ENCODE assay signal across 9 mouse cellular contexts in genomic region chr9:107550491-107551116, GRCm38 (mm10). TPM values are rescaled to one million over a fixed set of nuclear protein-coding genes. Genes with fewer than 3 reads are reported as not detected.
DNase-seq lines count a peak whose midpoint lies in the region; ATAC-seq and TF ChIP-seq lines count a peak whose summit lies in the region.
"Had no signal": no experiment of that assay in that cellular context is flagged by ENCODE, and none has a peak within 500 bp of the region (broad histone marks: within the 10 kb centered on the region; RNA-seq: fewer than 3 reads in every experiment).

No protein-coding gene starts in this region.

- peak overlapping the region; percentile 91 for H3K4me2 ChIP-seq in heart, embryonic 16.5 days (ENCODE audit: low read depth, low read length)
- H3K4me2 ChIP-seq in hindbrain, embryonic 11.5 days (replicated peaks; ENCODE audit: low read depth, low read length): peak overlapping the region; percentile 67; the same call in 1 of the 2 replicates
- H3K4me2 ChIP-seq in limb, embryonic 13.5 days (replicated peaks): peak overlapping the region; percentile 86
- peak overlapping the region; percentile 97 for H3K4me2 ChIP-seq in neural tube, embryonic 13.5 days

- intact Hi-C loops in heart, adult 2 months (cut with DNase I): no loop called here

- 46% methylated on average over 23 of the region's 23 CpGs for WGBS in heart, embryonic 16.5 days
- WGBS in heart, adult 2 months: 67% methylated on average over 23 of the region's 23 CpGs
- 23% methylated on average over 23 of the region's 23 CpGs for WGBS in hindbrain, embryonic 11.5 days
- WGBS in limb, embryonic 13.5 days: 33% methylated on average over 23 of the region's 23 CpGs
- WGBS in neural tube, embryonic 13.5 days: 26% methylated on average over 23 of the region's 23 CpGs

- no peak for TF ChIP-seq EP300 in heart, adult 2 months (IDR thresholded peaks at IDR 0.05; ENCODE audit: insufficient read depth, low read depth, low read length)

- peaks cover 8% of the 10 kb centered on the region for H3K27me3 ChIP-seq in heart, embryonic 16.5 days (ENCODE audit: control insufficient read depth, insufficient read depth, low read length)
- H3K27me3 ChIP-seq in heart, adult 2 months (ENCODE audit: control insufficient read depth, insufficient read depth, low read length): no peaks in the 10 kb centered on the region
- H3K27me3 ChIP-seq in hindbrain, embryonic 11.5 days (ENCODE audit: control insufficient read depth, insufficient read depth, low read length): peaks cover 35% of the 10 kb centered on the region
- 0 out of 2 replicates have a peak, but pooled peaks cover 3% of the 10 kb centered on the region for H3K27me3 ChIP-seq in limb, embryonic 13.5 days
- H3K27me3 ChIP-seq in neural tube, embryonic 13.5 days: peaks cover 56% of the 10 kb centered on the region
- H3K27me3 ChIP-seq: Patski had no signal

- H3K9ac ChIP-seq in heart, embryonic 16.5 days (ENCODE audit: low read length): peak overlapping the region; percentile 71
- no peak overlapping the region; the same call in 1 of the 2 replicates for H3K9ac ChIP-seq in heart, adult 2 months (ENCODE audit: low read depth, low read length)
- H3K9ac ChIP-seq in hindbrain, embryonic 11.5 days (ENCODE audit: low read depth, low read length): 0 out of 2 replicates have a peak overlapping the region, but pooled peaks have one; percentile 55
- peak overlapping the region; percentile 86 for H3K9ac ChIP-seq in limb, embryonic 13.5 days
- H3K9ac ChIP-seq in neural tube, embryonic 13.5 days: no peak overlapping the region

- H3K79me2 ChIP-seq in heart, adult 2 months (replicated peaks; ENCODE audit: control insufficient read depth, insufficient read depth, low read length): no peaks in the 10 kb centered on the region

- DNase-seq in heart, adult 2 months: no peak
- no peak for DNase-seq in hindbrain, embryonic 11.5 days (ENCODE audit: low spot score)
- DNase-seq in MN1 (ENCODE audit: low spot score): no peak
- DNase-seq in natural killer cell, adult 2 months (ENCODE audit: low spot score in 2 of 2): no peak

- no peak for TF ChIP-seq POLR2A in heart, adult 2 months (IDR thresholded peaks at IDR 0.05; ENCODE audit: insufficient read depth, low read depth, low read length)

- 0 out of 2 replicates have a peak overlapping the region, but pooled peaks have one; percentile 1 for H3K27ac ChIP-seq in heart, embryonic 16.5 days (ENCODE audit: low read length)
- H3K27ac ChIP-seq in heart, adult 2 months: no peak overlapping the region; the same call in 1 of the 2 replicates
- H3K27ac ChIP-seq in hindbrain, embryonic 11.5 days (ENCODE audit: low read depth, low read length): no peak overlapping the region
- H3K27ac ChIP-seq in limb, embryonic 13.5 days: peak overlapping the region; percentile 84; the same call in 1 of the 2 replicates
- no peak overlapping the region for H3K27ac ChIP-seq in neural tube, embryonic 13.5 days (replicated peaks)

- H3K36me3 ChIP-seq in heart, embryonic 16.5 days (ENCODE audit: control insufficient read depth, insufficient read depth): no peaks in the 10 kb centered on the region
- H3K36me3 ChIP-seq in heart, adult 2 months (ENCODE audit: control insufficient read depth, insufficient read depth, low read length): no peaks in the 10 kb centered on the region
- no peaks in the 10 kb centered on the region for H3K36me3 ChIP-seq in hindbrain, embryonic 11.5 days (ENCODE audit: control insufficient read depth, insufficient read depth, low read length)
- no peaks in the 10 kb centered on the region for H3K36me3 ChIP-seq in limb, embryonic 13.5 days
- H3K36me3 ChIP-seq in neural tube, embryonic 13.5 days: no peaks in the 10 kb centered on the region

- TF ChIP-seq CTCF in heart, adult 2 months (IDR thresholded peaks at IDR 0.05): no peak

- H3K9me3 ChIP-seq in heart, embryonic 16.5 days (replicated peaks; ENCODE audit: control insufficient read depth, low read length): no peaks in the 10 kb centered on the region
- no peaks in the 10 kb centered on the region for H3K9me3 ChIP-seq in hindbrain, embryonic 11.5 days (ENCODE audit: control insufficient read depth, low read length)
- H3K9me3 ChIP-seq in limb, embryonic 13.5 days: no peaks in the 10 kb centered on the region
- H3K9me3 ChIP-seq in neural tube, embryonic 13.5 days: no peaks in the 10 kb centered on the region

- H3K4me3 ChIP-seq in heart, embryonic 16.5 days (ENCODE audit: low read length): peak overlapping the region; percentile 51
- no peak overlapping the region; the same call in 1 of the 2 replicates for H3K4me3 ChIP-seq in heart, adult 2 months
- H3K4me3 ChIP-seq in hindbrain, embryonic 11.5 days (ENCODE audit: low read depth, low read length): no peak overlapping the region
- peak overlapping the region; percentile 79 for H3K4me3 ChIP-seq in limb, embryonic 13.5 days
- peak overlapping the region; percentile 36 for H3K4me3 ChIP-seq in neural tube, embryonic 13.5 days

- no peak for ATAC-seq in heart, embryonic 16.5 days (replicated peaks; ENCODE audit: extremely low read depth, insufficient read depth, low FRiP score)
- no peak for ATAC-seq in hindbrain, embryonic 11.5 days (ENCODE audit: low FRiP score)
- ATAC-seq in limb, embryonic 13.5 days (ENCODE audit: low FRiP score, low read depth): no peak
- ATAC-seq in neural tube, embryonic 13.5 days (ENCODE audit: low read depth): no peak
- no peak for ATAC-seq in frontal cortex, adult (ENCODE audit: low TSS enrichment)
- ATAC-seq: Patski had no signal

- H3K4me1 ChIP-seq in heart, embryonic 16.5 days (ENCODE audit: control insufficient read depth, insufficient read depth, low read length): peaks cover 32% of the 10 kb centered on the region
- peaks cover 15% of the 10 kb centered on the region for H3K4me1 ChIP-seq in heart, adult 2 months (ENCODE audit: control insufficient read depth, insufficient read depth, low read length)
- peaks cover 20% of the 10 kb centered on the region; the same call in 1 of the 2 replicates for H3K4me1 ChIP-seq in hindbrain, embryonic 11.5 days (replicated peaks; ENCODE audit: control insufficient read depth, insufficient read depth, low read length)
- peaks cover 61% of the 10 kb centered on the region for H3K4me1 ChIP-seq in limb, embryonic 13.5 days
- H3K4me1 ChIP-seq in neural tube, embryonic 13.5 days (replicated peaks): peaks cover 61% of the 10 kb centered on the region

RNA-seq across cellular contexts. Expression of gene Rassf1, which starts 0.8 kb away (rescaled TPM):
- polyA plus RNA-seq in heart, embryonic 16.5 days (2015; fragmentation: Nextera tagmentation; extraction: Ambion mirVana): 54.0 and 55.3 TPM in 2 replicates
- total RNA-seq in heart, adult 2 months (2021): 10 to 100 TPM; 12.6 to 13.4 TPM
- 15.5 and 18.5 TPM in 2 replicates for polyA plus RNA-seq in heart, adult 2 months (2012; rRNA removed)
- polyA plus RNA-seq in hindbrain, embryonic 11.5 days (2014; fragmentation: Nextera tagmentation; extraction: Ambion mirVana): 39.7 and 41.2 TPM in 2 replicates
- polyA plus RNA-seq in limb, embryonic 13.5 days (2015; fragmentation: Nextera tagmentation; extraction: Ambion mirVana): 77.1 and 83.2 TPM in 2 replicates
- polyA plus RNA-seq in neural tube, embryonic 13.5 days (2015; fragmentation: Nextera tagmentation; extraction: Ambion mirVana): 35.4 and 39.0 TPM in 2 replicates

RNA-seq across cellular contexts. Expression of gene Zmynd10, which starts 3.5 kb away (rescaled TPM):
- polyA plus RNA-seq in heart, embryonic 16.5 days (2015; fragmentation: Nextera tagmentation; extraction: Ambion mirVana): 1.7 and 2.5 TPM in 2 replicates
- total RNA-seq in heart, adult 2 months (2021): not detected
- 0.64 and 1.3 TPM in 2 replicates for polyA plus RNA-seq in heart, adult 2 months (2012; rRNA removed)
- 3.7 and 5.0 TPM in 2 replicates for polyA plus RNA-seq in hindbrain, embryonic 11.5 days (2014; fragmentation: Nextera tagmentation; extraction: Ambion mirVana)
- polyA plus RNA-seq in limb, embryonic 13.5 days (2015; fragmentation: Nextera tagmentation; extraction: Ambion mirVana): 1.7 and 2.1 TPM in 2 replicates
- 1.2 and 1.3 TPM in 2 replicates for polyA plus RNA-seq in neural tube, embryonic 13.5 days (2015; fragmentation: Nextera tagmentation; extraction: Ambion mirVana)

RNA-seq across cellular contexts. Expression of gene Nprl2, which starts 8.6 kb away (rescaled TPM):
- polyA plus RNA-seq in heart, embryonic 16.5 days (2015; fragmentation: Nextera tagmentation; extraction: Ambion mirVana): 32.4 and 33.3 TPM in 2 replicates
- 10 to 100 TPM; 17.2 to 22.1 TPM for total RNA-seq in heart, adult 2 months (2021)
- 33.6 and 40.9 TPM in 2 replicates for polyA plus RNA-seq in heart, adult 2 months (2012; rRNA removed)
- polyA plus RNA-seq in hindbrain, embryonic 11.5 days (2014; fragmentation: Nextera tagmentation; extraction: Ambion mirVana): 46.2 and 46.5 TPM in 2 replicates
- polyA plus RNA-seq in limb, embryonic 13.5 days (2015; fragmentation: Nextera tagmentation; extraction: Ambion mirVana): 41.8 and 44.2 TPM in 2 replicates
- polyA plus RNA-seq in neural tube, embryonic 13.5 days (2015; fragmentation: Nextera tagmentation; extraction: Ambion mirVana): 66.7 and 73.7 TPM in 2 replicates

RNA-seq across cellular contexts. Expression of gene Cyb561d2, which starts 8.6 kb away (rescaled TPM):
- 17.7 and 18.5 TPM in 2 replicates for polyA plus RNA-seq in heart, embryonic 16.5 days (2015; fragmentation: Nextera tagmentation; extraction: Ambion mirVana)
- 1 to 10 TPM; 3.2 to 4.3 TPM for total RNA-seq in heart, adult 2 months (2021)
- polyA plus RNA-seq in heart, adult 2 months (2012; rRNA removed): 10.6 and 11.0 TPM in 2 replicates
- polyA plus RNA-seq in hindbrain, embryonic 11.5 days (2014; fragmentation: Nextera tagmentation; extraction: Ambion mirVana): 19.6 and 21.2 TPM in 2 replicates
- polyA plus RNA-seq in limb, embryonic 13.5 days (2015; fragmentation: Nextera tagmentation; extraction: Ambion mirVana): 21.1 and 21.2 TPM in 2 replicates
- 33.0 and 40.1 TPM in 2 replicates for polyA plus RNA-seq in neural tube, embryonic 13.5 days (2015; fragmentation: Nextera tagmentation; extraction: Ambion mirVana)

RNA-seq across cellular contexts. Expression of gene Tusc2, which starts 12.5 kb away (rescaled TPM):
- 44.3 and 44.7 TPM in 2 replicates for polyA plus RNA-seq in heart, embryonic 16.5 days (2015; fragmentation: Nextera tagmentation; extraction: Ambion mirVana)
- total RNA-seq in heart, adult 2 months (2021): 10 to 100 TPM; 31.7 to 39.1 TPM
- 45.8 and 60.4 TPM in 2 replicates for polyA plus RNA-seq in heart, adult 2 months (2012; rRNA removed)
- polyA plus RNA-seq in hindbrain, embryonic 11.5 days (2014; fragmentation: Nextera tagmentation; extraction: Ambion mirVana): 88.2 and 92.4 TPM in 2 replicates
- 43.7 and 46.5 TPM in 2 replicates for polyA plus RNA-seq in limb, embryonic 13.5 days (2015; fragmentation: Nextera tagmentation; extraction: Ambion mirVana)
- polyA plus RNA-seq in neural tube, embryonic 13.5 days (2015; fragmentation: Nextera tagmentation; extraction: Ambion mirVana): 95.3 and 114 TPM in 2 replicates

Comparison
In these comparisons a context has a peak if more than half of its experiments do, and no peak if none do; other contexts are left out.
1. H3K27ac ChIP-seq: peak in heart, embryonic 16.5 days (single experiment) and limb, embryonic 13.5 days (single experiment); none in heart, adult 2 months (single experiment), hindbrain, embryonic 11.5 days (single experiment) and neural tube, embryonic 13.5 days (single experiment).
2. H3K4me3 ChIP-seq: peak in heart, embryonic 16.5 days (single experiment), limb, embryonic 13.5 days (single experiment) and neural tube, embryonic 13.5 days (single experiment); none in heart, adult 2 months (single experiment) and hindbrain, embryonic 11.5 days (single experiment).
3. H3K9ac ChIP-seq: peak in heart, embryonic 16.5 days (single experiment), hindbrain, embryonic 11.5 days (single experiment) and limb, embryonic 13.5 days (single experiment); none in heart, adult 2 months (single experiment) and neural tube, embryonic 13.5 days (single experiment).
4. Peak in every context shown above with its lines, with median percentiles within 50 percentile points of each other: H3K4me2 ChIP-seq.